Comparison of ENCODE assay signal across 8 mouse cellular contexts in genomic region chr14:45452148-45452547, GRCm38 (mm10). TPM values are rescaled to one million over a fixed set of nuclear protein-coding genes. Genes with fewer than 3 reads are reported as not detected.
DNase-seq lines count a peak whose midpoint lies in the region; ATAC-seq and TF ChIP-seq lines count a peak whose summit lies in the region.

No protein-coding gene starts in this region.

- no peaks in the 10 kb centered on the region for H3K27me3 ChIP-seq in testis, adult 2 months (ENCODE audit: control insufficient read depth, insufficient read depth, low read length)
- H3K27me3 ChIP-seq in intestine, embryonic 16.5 days (replicated peaks; ENCODE audit: control insufficient read depth, insufficient read depth, low read length): no peaks in the 10 kb centered on the region
- no peaks in the 10 kb centered on the region for H3K27me3 ChIP-seq in liver, embryonic 13.5 days
- H3K27me3 ChIP-seq in forebrain, embryonic 12.5 days: no peaks in the 10 kb centered on the region

- H3K4me3 ChIP-seq in testis, adult 2 months (ENCODE audit: control insufficient read depth, low read depth, low read length): no peak overlapping the region
- H3K4me3 ChIP-seq in intestine, embryonic 16.5 days (ENCODE audit: low read length): no peak overlapping the region
- H3K4me3 ChIP-seq in liver, embryonic 13.5 days (replicated peaks): no peak overlapping the region
- no peak overlapping the region for H3K4me3 ChIP-seq in forebrain, embryonic 12.5 days (replicated peaks)

- peaks cover 4% of the 10 kb centered on the region; the same call in 1 of the 2 replicates for H3K4me1 ChIP-seq in testis, adult 2 months (ENCODE audit: control insufficient read depth, insufficient read depth, low read length)
- peaks cover 24% of the 10 kb centered on the region for H3K4me1 ChIP-seq in intestine, embryonic 16.5 days (ENCODE audit: control insufficient read depth, insufficient read depth, low read length)
- H3K4me1 ChIP-seq in liver, embryonic 13.5 days (replicated peaks): peaks cover 56% of the 10 kb centered on the region
- peaks cover 32% of the 10 kb centered on the region for H3K4me1 ChIP-seq in forebrain, embryonic 12.5 days

- TF ChIP-seq POLR2A in testis, adult 2 months (IDR thresholded peaks at IDR 0.05; ENCODE audit: control insufficient read depth, low read depth, low read length): no peak

- H3K9ac ChIP-seq in intestine, embryonic 16.5 days (ENCODE audit: low read depth, low read length): no peak overlapping the region
- no peak overlapping the region for H3K9ac ChIP-seq in liver, embryonic 13.5 days
- H3K9ac ChIP-seq in forebrain, embryonic 12.5 days: no peak overlapping the region

- ATAC-seq in intestine, embryonic 16.5 days: peak; percentile 19; the same call in 1 of the 2 replicates
- no peak for ATAC-seq in liver, embryonic 13.5 days (ENCODE audit: low read depth)
- no peak for ATAC-seq in forebrain, embryonic 12.5 days (ENCODE audit: low FRiP score)

- no peak overlapping the region for H3K4me2 ChIP-seq in intestine, embryonic 16.5 days (ENCODE audit: low read depth, low read length)
- no peak overlapping the region for H3K4me2 ChIP-seq in liver, embryonic 13.5 days
- H3K4me2 ChIP-seq in forebrain, embryonic 12.5 days: no peak overlapping the region

- 0 out of 2 replicates have a peak overlapping the region, but pooled peaks have one; percentile 13 for H3K27ac ChIP-seq in testis, adult 2 months (ENCODE audit: control insufficient read depth, insufficient read depth, low read depth, low read length)
- H3K27ac ChIP-seq in intestine, embryonic 16.5 days (ENCODE audit: low read length): peak overlapping the region; percentile 40
- peak overlapping the region; percentile 57 for H3K27ac ChIP-seq in liver, embryonic 13.5 days
- no peak overlapping the region for H3K27ac ChIP-seq in forebrain, embryonic 12.5 days

- no peak for TF ChIP-seq CTCF in testis, adult 2 months (IDR thresholded peaks at IDR 0.05; ENCODE audit: control insufficient read depth, insufficient read depth, insufficient replicate concordance, low read depth, low read length)

- 28% methylated on average over 4 of the region's 4 CpGs for WGBS in intestine, embryonic 16.5 days
- WGBS in liver, embryonic 13.5 days (ENCODE audit: insufficient replicate concordance): 41% methylated on average over 4 of the region's 4 CpGs
- WGBS in forebrain, embryonic 12.5 days: 59% methylated on average over 4 of the region's 4 CpGs

- no peaks in the 10 kb centered on the region for H3K36me3 ChIP-seq in testis, adult 2 months (ENCODE audit: control insufficient read depth, insufficient read depth, low read length)
- H3K36me3 ChIP-seq in intestine, embryonic 16.5 days (ENCODE audit: control insufficient read depth, insufficient read depth, low read length): no peaks in the 10 kb centered on the region
- no peaks in the 10 kb centered on the region for H3K36me3 ChIP-seq in liver, embryonic 13.5 days
- H3K36me3 ChIP-seq in forebrain, embryonic 12.5 days (replicated peaks): no peaks in the 10 kb centered on the region

- no peaks in the 10 kb centered on the region for H3K9me3 ChIP-seq in intestine, embryonic 16.5 days (ENCODE audit: control insufficient read depth, low read length)
- no peaks in the 10 kb centered on the region for H3K9me3 ChIP-seq in liver, embryonic 13.5 days (replicated peaks)
- H3K9me3 ChIP-seq in forebrain, embryonic 12.5 days: no peaks in the 10 kb centered on the region

- no peak for DNase-seq in testis, postnatal 14 days (ENCODE audit: low spot score)
- DNase-seq in liver, embryonic 13.5 days: no peak
- peak; percentile 43 for DNase-seq in yolk sac, embryonic 10.5 days (ENCODE audit: low spot score)
- DNase-seq in spleen, postnatal 14 days (ENCODE audit: low spot score in 2 of 2): no peak
- no peak for DNase-seq in left cerebral cortex, adult 18-20 months (ENCODE audit: low spot score in 2 of 2)

RNA-seq across cellular contexts. Expression of gene Gnpnat1, which starts 47.4 kb away (rescaled TPM):
- polyA plus RNA-seq in testis, adult 2 months (2012; rRNA removed): 3.5 TPM in 2 replicates
- 68.4 and 72.1 TPM in 2 replicates for polyA plus RNA-seq in intestine, embryonic 16.5 days (2015; fragmentation: Nextera tagmentation; extraction: Ambion mirVana)
- 31.9 and 39.9 TPM in 2 replicates for polyA plus RNA-seq in liver, embryonic 13.5 days (2015; fragmentation: Nextera tagmentation; extraction: Ambion mirVana)
- 10 to 100 TPM; 19.1 to 21.1 TPM for total RNA-seq in left cerebral cortex, adult 18-20 months (2021)
- polyA plus RNA-seq in forebrain, embryonic 12.5 days (2016; fragmentation: Nextera tagmentation; extraction: Ambion mirVana): 25.2 and 28.5 TPM in 2 replicates
